Mouse (Mus musculus) lung, adult 2 months (tissue): ENCODE measurements at regions not wholly inside any gene's neighbourhood (a gene's known extent, or its start where the extent isn't known, plus 50 kb on each side); places are given as distances from the start of the nearest gene placed in this dataset.

Source experiments
- CTCF ChIP-seq: fragments of 200-500 bp; IDR thresholded peaks from 2 replicates; pipeline ENCODE4 v1.5.1; 2011; ENCODE audit warnings: mild to moderate bottlenecking, low read length, control low read depth; ENCODE audit not compliant: insufficient read depth
- POLR2A ChIP-seq: fragments of 200-500 bp; IDR thresholded peaks from 2 replicates; pipeline ENCODE4 v1.6.1; 2011; ENCODE audit warnings: low read depth, mild to moderate bottlenecking, control low read depth, low read length, borderline replicate concordance; ENCODE audit errors: extremely low read depth

GRCm38 (mm10) chr9:84195338-84195737 lies 270.4 kb downstream of the Bckdhb start:
- no peak for TF ChIP-seq CTCF
- TF ChIP-seq POLR2A: no peak
